Comparison of ENCODE assay signal across 24 mouse cellular contexts in genomic region chr17:42944453-42944852, GRCm38 (mm10).
DNase-seq lines count a peak whose midpoint lies in the region; ATAC-seq and TF ChIP-seq lines count a peak whose summit lies in the region.
"Had no signal": no experiment of that assay in that cellular context is flagged by ENCODE, and none has a peak within 500 bp of the region (broad histone marks: within the 10 kb centered on the region; RNA-seq: fewer than 3 reads in every experiment).

No protein-coding gene starts in this region.

- no peak for TF ChIP-seq CTCF in lung, postnatal 0 days (IDR thresholded peaks at IDR 0.05)
- TF ChIP-seq CTCF in lung, adult 2 months (IDR thresholded peaks at IDR 0.05; ENCODE audit: insufficient read depth, low read length) = no peak

- no peak for DNase-seq in lung, postnatal 0 days (ENCODE audit: low spot score)
- no peak for DNase-seq in lung, adult 2 months
- DNase-seq in c-Kit-positive CD71-positive TER-119-positive erythroid progenitor cells, embryonic 14.5 days (ENCODE audit: low spot score) = peak; percentile 9
- DNase-seq in liver, embryonic 13.5 days = no peak
- no peak for DNase-seq in spleen, postnatal 10 days (ENCODE audit: low spot score in 2 of 2)
- DNase-seq in spleen, postnatal 14 days (ENCODE audit: low spot score in 2 of 2) = no peak
- DNase-seq: adrenal gland, adult 8-10 months; cerebellum, adult 8-10 months; cerebellum, postnatal 36 days; gastrocnemius, postnatal 14 days; heart, adult 18-20 months; kidney, adult 9 months; kidney, postnatal 14 days; lung, adult 18-20 months; right cerebral cortex, adult 18-20 months; right cerebral cortex, postnatal 4 days; thymus, postnatal 36 days had no signal

- no peaks in the 10 kb centered on the region for H3K9me3 ChIP-seq in lung, postnatal 0 days (ENCODE audit: low read length)
- no peaks in the 10 kb centered on the region for H3K9me3 ChIP-seq in liver, embryonic 13.5 days (replicated peaks)
- H3K9me3 ChIP-seq in stomach, embryonic 16.5 days (replicated peaks; ENCODE audit: control insufficient read depth, low read length) = no peaks in the 10 kb centered on the region
- H3K9me3 ChIP-seq: heart, embryonic 13.5 days; hindbrain, embryonic 13.5 days; neural tube, embryonic 15.5 days had no signal

- H3K27ac ChIP-seq in lung, postnatal 0 days (ENCODE audit: low read length) = no peak overlapping the region
- no peak overlapping the region for H3K27ac ChIP-seq in liver, embryonic 13.5 days
- H3K27ac ChIP-seq in stomach, embryonic 16.5 days (ENCODE audit: low read length) = no peak overlapping the region
- H3K27ac ChIP-seq: heart, embryonic 13.5 days; hindbrain, embryonic 13.5 days; neural tube, embryonic 15.5 days had no signal

- no peak overlapping the region for H3K9ac ChIP-seq in lung, postnatal 0 days (replicated peaks; ENCODE audit: low read depth)
- H3K9ac ChIP-seq in liver, embryonic 13.5 days = no peak overlapping the region
- no peak overlapping the region for H3K9ac ChIP-seq in stomach, embryonic 16.5 days (ENCODE audit: low read length)
- H3K9ac ChIP-seq: heart, embryonic 13.5 days; hindbrain, embryonic 13.5 days; neural tube, embryonic 15.5 days had no signal

- H3K27me3 ChIP-seq in lung, postnatal 0 days (replicated peaks; ENCODE audit: insufficient read depth, low read length) = no peaks in the 10 kb centered on the region
- no peaks in the 10 kb centered on the region for H3K27me3 ChIP-seq in liver, embryonic 13.5 days
- H3K27me3 ChIP-seq in stomach, embryonic 16.5 days (ENCODE audit: control insufficient read depth, insufficient read depth, low read length) = no peaks in the 10 kb centered on the region
- H3K27me3 ChIP-seq: hindbrain, embryonic 13.5 days; megakaryocyte, embryonic 14.5 days; neural tube, embryonic 15.5 days had no signal

- no peak for TF ChIP-seq EP300 in lung, postnatal 0 days (IDR thresholded peaks at IDR 0.05)

- 73% methylated on average over 2 of the region's 2 CpGs for WGBS in lung, postnatal 0 days
- WGBS in lung, adult 2 months = 66% methylated on average over 2 of the region's 2 CpGs
- 49% methylated on average over 2 of the region's 2 CpGs for WGBS in liver, embryonic 13.5 days (ENCODE audit: insufficient replicate concordance)
- 71% methylated on average over 2 of the region's 2 CpGs for WGBS in stomach, embryonic 16.5 days

- H3K4me1 ChIP-seq in lung, postnatal 0 days (ENCODE audit: insufficient read depth, low read depth, low read length) = no peaks in the 10 kb centered on the region
- peaks cover 3% of the 10 kb centered on the region; the same call in 1 of the 2 replicates for H3K4me1 ChIP-seq in lung, adult 2 months (ENCODE audit: control insufficient read depth, insufficient read depth, low read length)
- peaks cover 7% of the 10 kb centered on the region for H3K4me1 ChIP-seq in liver, embryonic 13.5 days (replicated peaks)
- no peaks in the 10 kb centered on the region for H3K4me1 ChIP-seq in stomach, embryonic 16.5 days (ENCODE audit: control insufficient read depth, insufficient read depth, low read length)
- H3K4me1 ChIP-seq: hindbrain, embryonic 13.5 days; megakaryocyte, embryonic 14.5 days; neural tube, embryonic 15.5 days had no signal

- H3K4me3 ChIP-seq in lung, postnatal 0 days (ENCODE audit: low read depth, low read length) = no peak overlapping the region
- no peak overlapping the region for H3K4me3 ChIP-seq in lung, adult 2 months (replicated peaks; ENCODE audit: extremely low read depth, low read depth, low read length)
- no peak overlapping the region for H3K4me3 ChIP-seq in liver, embryonic 13.5 days (replicated peaks)
- H3K4me3 ChIP-seq in stomach, embryonic 16.5 days (replicated peaks; ENCODE audit: low read length) = no peak overlapping the region
- H3K4me3 ChIP-seq: heart, embryonic 13.5 days; hindbrain, embryonic 13.5 days; megakaryocyte, embryonic 14.5 days; neural tube, embryonic 15.5 days had no signal

- ATAC-seq in lung, postnatal 0 days = 0 out of 2 replicates have a peak, but pooled peaks have one; percentile 10
- ATAC-seq in liver, embryonic 13.5 days (ENCODE audit: low read depth) = peak; percentile 89
- ATAC-seq in stomach, embryonic 16.5 days (ENCODE audit: insufficient read depth, low FRiP score) = peak; percentile 63; the same call in 1 of the 2 replicates
- ATAC-seq: activated CD4-positive, CD25-positive, alpha-beta regulatory T cell, adult 4 months; forebrain, embryonic 14.5 days had no signal

- H3K36me3 ChIP-seq in lung, postnatal 0 days (ENCODE audit: insufficient read depth, low read length) = no peaks in the 10 kb centered on the region
- H3K36me3 ChIP-seq in liver, embryonic 13.5 days = no peaks in the 10 kb centered on the region
- no peaks in the 10 kb centered on the region for H3K36me3 ChIP-seq in stomach, embryonic 16.5 days (ENCODE audit: control insufficient read depth, insufficient read depth, low read length)
- H3K36me3 ChIP-seq: heart, embryonic 13.5 days; hindbrain, embryonic 13.5 days; neural tube, embryonic 15.5 days had no signal

- TF ChIP-seq POLR2A in lung, adult 2 months (IDR thresholded peaks at IDR 0.05; ENCODE audit: borderline replicate concordance, extremely low read depth, low read depth, low read length) = no peak

- no peak overlapping the region for H3K4me2 ChIP-seq in lung, postnatal 0 days (replicated peaks; ENCODE audit: low read depth, low read length)
- no peak overlapping the region for H3K4me2 ChIP-seq in liver, embryonic 13.5 days
- H3K4me2 ChIP-seq in stomach, embryonic 16.5 days (ENCODE audit: low read depth, low read length) = no peak overlapping the region
- H3K4me2 ChIP-seq: heart, embryonic 13.5 days; hindbrain, embryonic 13.5 days; neural tube, embryonic 15.5 days had no signal

Comparison
In these comparisons a context has a peak if more than half of its experiments do, and no peak if none do; other contexts are left out.
1. ATAC-seq: peak in every context shown above with its lines; median percentile 89 in liver, embryonic 13.5 days; 63 in stomach, embryonic 16.5 days; 10 in lung, postnatal 0 days.